Mouse (Mus musculus) frontal cortex, adult 2 months (tissue): ENCODE data around the gene Zcchc3. TPM values are rescaled to one million over a fixed set of nuclear protein-coding genes. Genes with fewer than 3 reads are reported as not detected.
"Not testable (repeated sequence)": the region's sequence is repeated elsewhere in the genome, so short reads cannot be mapped to it uniquely, and the experiment has no call there.

Experiments used
- DNase-seq, 2 experiments: peaks; one replicate each; pipeline ENCODE4 v3.0.0; 2022; ENCODE audit warnings: low spot score in 1 of 2; ENCODE audit errors: extremely low spot score in 1 of 2
- polyA plus RNA-seq: library from polyadenylated mRNA; depleted of rRNA; stranded (reverse); fragments of >200 nt; gene quantifications from 2 replicates; pipeline ENCODE4 v1.2.3, GENCODE M21; 2012; rRNA removed

Gene Zcchc3
- polyA plus RNA-seq = 9.2 and 9.7 TPM in 2 replicates

- DNase-seq = peak; percentile 69 to 88
Measured at GRCm38 (mm10) chr2:152414591-152415165, at the start of gene Zcchc3. Zcchc3 (minus strand) TSS chr2:152415027.

DNA sequence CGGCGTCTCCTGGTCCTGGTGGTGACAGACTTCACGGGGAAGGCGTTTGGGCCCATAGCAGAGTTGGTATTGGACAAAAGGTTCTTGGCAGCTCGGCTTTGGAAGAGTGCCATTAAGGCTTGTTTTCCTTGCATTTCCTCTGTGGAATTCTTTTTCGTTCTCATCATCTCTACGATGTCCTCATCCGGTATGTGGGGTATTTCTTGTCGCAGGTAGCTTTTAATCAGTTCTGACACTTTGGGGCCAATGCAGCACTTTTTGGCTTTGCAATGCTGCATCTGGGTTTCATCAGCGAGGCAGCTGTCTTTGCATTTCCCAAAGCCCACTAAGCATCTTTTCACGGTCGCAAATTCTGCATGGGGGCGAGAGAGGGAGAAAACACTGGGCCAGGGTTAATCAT, 44.4 kb upstream of the Zcchc3 start:
- DNase-seq = no peak

DNA sequence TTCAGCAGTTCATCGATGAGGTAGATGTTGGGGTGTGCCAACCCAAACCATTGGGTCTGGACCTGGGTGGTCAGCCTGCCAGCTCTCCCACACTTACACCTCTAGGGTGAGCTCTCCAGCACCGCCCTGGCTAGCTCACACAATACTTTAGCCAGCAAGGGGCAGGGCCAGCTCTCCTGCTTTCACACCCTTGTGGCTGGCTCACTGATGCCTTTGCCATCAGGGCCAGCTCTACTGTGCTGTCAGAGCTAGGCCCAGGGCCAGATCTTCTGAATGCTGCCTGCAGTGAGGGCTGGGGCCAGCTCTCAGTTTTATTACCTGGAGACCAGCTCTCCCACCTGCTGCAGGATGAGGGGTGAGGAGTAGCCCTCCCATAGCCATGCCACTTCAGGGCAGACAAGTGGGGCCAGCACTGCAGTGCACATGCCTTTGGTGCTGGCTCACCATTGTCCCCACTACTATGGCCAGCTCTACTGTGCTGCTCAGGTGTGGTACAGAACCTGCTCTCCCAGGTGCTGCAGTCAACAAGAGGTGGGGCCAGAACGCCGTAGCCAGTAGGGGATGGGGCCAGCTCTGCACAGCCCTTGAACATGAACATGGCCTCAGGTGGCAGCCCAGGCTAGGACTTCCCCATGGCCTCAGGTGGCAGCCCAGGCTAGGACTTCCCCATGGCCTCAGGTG, 37.4 kb upstream of the Zcchc3 start:
- no peak for DNase-seq

- DNase-seq = peak in 1 of 2 experiments; percentile 88
Measured at GRCm38 (mm10) chr2:152450241-152450640, 35.4 kb upstream of the Zcchc3 start.

DNA sequence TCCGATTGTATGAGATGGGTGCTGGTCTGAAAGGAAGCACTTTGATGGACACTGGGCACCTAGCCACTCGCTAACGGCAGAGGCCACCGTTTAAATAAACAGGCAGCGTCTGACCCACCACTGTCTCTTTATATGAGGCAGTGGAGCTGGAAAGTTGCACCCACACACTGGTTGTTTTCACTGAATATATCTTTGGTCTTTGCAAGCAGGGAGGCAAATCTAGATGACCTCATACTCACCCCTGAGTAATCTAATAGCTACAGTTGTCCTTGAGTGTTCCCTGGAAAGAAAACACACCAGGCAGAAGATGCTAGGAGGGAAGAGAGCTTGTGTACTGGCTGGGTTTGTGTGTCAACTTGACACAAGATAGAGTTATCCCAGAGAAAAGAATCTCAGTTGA, 32.6 kb upstream of the Zcchc3 start:
- no peak for DNase-seq

- no peak for DNase-seq
Measured at GRCm38 (mm10) chr2:152446642-152447041, 31.8 kb upstream of the Zcchc3 start.

DNA sequence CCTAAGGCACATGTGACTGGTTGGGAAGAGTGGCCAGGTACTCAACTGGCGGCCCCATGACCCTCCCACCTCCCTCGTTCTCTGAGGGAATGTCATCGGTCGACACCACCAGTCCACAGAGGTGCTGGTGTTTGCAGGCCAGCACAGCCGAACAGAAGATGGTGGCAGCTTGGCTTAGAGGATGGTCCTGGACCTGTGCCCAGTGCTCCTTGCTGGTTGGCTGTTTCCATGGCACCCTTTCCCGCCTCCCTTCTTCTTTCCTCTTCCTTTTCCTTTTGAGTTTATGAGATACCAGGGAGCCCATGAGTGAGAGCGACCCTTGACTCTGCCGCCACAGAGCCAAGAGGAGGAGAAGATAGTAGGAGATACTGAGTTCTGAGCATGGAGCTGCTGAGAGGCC, 28.5 kb upstream of the Zcchc3 start:
- DNase-seq = peak in 1 of 2 experiments; percentile 20

DNA sequence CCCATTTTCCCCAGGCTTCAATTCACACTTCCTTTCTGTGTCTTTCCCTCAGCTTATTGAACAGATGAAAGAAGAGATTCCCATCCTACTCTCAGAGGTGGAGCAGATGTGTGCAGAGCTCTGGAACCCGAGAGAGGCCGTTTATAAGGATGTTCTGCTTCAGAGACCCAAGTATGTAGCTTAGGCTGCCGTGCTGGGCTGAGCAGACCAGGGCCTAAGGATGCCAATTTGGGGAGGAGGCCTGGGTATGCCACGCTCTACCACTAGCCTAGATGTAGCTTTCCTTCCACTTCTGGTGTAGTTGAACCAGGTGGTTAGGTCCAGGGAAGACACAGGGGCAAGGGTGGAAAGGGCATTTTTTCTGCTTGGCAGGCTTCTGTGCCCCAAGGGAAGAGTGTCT, 27.5 kb upstream of the Zcchc3 start:
- DNase-seq = no peak

- DNase-seq = no peak
Measured at GRCm38 (mm10) chr2:152439833-152440232, 25.0 kb upstream of the Zcchc3 start.

GRCm38 (mm10) chr2:152438963-152439362, 24.1 kb upstream of the Zcchc3 start:
- DNase-seq = no peak

DNA sequence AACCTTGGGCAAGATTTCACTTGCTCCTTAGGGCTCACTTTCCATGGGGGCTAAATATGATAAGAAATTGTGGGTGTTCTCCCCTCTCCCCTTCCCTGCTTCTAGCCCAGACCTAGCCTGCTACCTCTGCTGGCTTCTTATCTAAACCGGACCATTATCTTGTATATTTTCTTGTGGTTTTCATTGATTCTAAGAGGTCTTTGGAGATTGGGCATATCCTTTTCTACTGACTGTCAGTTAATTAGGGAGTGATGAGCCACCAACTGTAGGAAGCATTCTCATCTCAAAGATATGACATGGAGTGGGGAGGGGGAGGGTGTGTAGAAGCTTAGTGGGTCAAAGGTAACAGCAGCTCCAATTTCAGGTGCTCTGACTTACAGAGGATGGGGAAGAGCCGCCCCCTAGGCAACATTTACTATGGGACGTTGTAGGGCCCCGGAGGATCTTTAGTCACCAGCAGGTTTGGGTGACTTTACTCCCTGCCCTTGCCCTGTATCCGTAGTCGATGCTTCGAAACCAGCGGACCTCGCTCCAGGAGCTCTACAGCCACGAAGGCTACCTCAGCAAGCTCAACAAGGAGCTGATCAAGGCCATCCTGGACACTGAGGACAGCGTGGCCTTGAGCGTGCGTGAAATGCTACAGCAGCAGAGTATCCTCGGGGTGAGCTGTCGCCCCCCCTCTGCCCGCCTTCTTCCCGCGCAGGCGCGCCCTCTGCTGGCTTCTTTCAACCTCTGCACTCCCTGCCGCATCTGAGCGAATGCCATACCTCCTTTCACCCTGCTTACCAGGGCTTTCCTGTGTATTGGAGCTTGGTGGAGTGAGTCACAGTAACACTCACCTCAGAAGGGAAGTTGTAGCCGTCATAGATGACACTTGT, 22.4 kb upstream of the Zcchc3 start:
- DNase-seq = peak; percentile 50 to 91

DNA sequence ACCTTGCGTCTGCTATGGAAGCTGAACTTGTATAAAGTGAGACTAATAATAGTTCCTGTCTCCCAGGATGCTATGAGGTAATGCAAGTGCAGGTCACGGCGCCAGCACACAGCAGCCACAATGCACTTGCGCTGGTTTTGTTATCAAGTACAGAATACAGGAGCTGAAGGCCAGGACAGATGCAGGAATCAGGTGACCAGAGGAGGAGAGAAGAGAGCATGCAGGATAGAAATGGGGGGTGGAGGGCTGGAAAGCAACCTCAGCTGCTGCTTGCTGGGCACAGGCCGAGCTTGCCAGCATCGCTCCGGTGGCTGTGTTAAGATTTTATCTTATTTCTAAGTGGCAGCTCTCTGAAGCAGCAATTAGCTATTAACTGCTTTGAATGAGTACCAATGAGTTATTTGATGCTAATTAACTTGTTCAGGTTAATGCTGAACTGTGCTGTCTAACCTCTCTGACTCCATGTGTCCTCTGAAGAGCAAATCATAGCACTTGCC, 21.6 kb upstream of the Zcchc3 start:
- DNase-seq = no peak

DNA sequence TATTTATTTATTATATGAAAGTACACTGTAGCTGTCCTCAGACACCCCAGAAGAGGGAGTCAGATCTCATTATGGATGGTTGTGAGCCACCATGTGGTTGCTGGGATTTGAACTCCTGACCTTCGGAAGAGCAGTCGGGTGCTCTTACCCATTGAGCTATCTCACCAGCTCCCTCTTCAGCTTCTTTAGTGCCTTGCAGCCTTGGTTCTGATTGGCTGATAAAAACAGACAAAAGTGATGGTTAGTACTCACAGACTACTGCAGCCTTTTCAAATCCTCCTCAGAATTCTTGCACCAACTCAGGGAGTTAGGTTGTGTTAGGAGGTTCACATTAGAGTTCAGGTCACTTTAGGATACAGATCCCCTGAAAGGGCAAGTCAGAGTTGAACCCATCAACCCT, 13.7 kb upstream of the Zcchc3 start:
- not testable (repeated sequence) for DNase-seq

- peak in 1 of 2 experiments; percentile 68 for DNase-seq
Measured at GRCm38 (mm10) chr2:152427493-152427892, 12.7 kb upstream of the Zcchc3 start.

DNA sequence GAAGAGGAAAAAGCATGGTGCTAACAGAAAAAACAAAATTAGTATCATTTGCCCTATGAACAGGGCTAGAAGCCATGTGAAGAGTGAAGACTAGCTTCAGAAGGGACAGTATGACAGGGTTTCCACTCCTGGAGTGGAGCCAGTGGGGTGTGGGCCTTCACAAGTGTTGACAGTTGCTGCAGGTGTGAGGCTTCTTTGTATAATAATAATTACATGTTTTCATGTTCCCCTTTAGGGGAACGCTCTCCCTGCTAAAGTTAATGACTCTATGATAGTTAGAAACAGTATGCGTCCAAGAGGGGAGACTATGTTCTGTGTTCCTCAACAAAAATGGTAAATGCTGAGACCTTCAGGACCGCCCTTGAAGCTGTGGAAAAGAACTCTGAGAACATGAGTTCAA, 959 bp upstream of the Zcchc3 start:
- no peak for DNase-seq

- no peak for DNase-seq
Measured at GRCm38 (mm10) chr2:152415287-152415686, 460 bp upstream of the Zcchc3 start, which contains the start of gene 6820408C15Rik. 6820408C15Rik (plus strand) TSS chr2:152415587.

DNA sequence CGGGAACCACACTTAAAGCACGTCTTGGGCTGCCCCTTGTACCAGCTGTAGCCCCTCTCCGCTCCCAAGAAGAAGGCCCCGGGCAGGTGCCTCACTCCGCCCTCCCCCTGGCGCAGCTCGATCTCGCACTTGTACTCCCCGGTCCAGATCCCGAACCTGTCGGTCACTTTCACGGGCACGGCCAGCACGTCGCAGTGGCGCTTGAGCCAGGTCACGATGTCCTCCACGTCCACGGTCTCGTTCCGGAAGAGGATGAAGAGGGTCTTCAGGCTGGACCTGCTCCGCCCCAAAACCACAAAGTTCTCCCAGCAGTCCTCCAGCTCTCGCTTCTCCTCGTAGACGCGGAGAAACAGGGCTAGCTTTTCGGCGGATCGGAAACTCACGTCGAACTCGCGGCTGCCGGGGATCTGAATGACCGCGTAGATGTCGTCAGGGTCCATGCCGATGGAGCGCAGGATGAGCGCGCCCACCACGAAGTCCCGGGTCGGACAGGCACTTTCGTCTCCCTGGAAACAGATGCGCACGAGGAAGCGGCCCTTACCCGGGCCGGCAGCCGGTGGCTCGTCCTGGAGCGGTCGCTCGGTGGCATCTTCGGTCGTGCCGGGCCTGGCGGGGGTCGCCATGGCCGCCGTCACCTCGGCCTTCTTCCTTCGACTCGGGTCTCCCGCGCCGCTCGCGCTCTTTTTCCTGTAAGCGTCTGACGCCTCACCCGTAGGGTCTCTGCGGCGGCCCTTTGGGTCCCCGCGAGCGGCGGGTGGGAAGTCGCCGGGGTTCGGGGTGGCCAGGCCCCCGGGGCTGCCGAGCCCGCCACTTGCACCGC, 852 bp downstream of the Zcchc3 start:
- DNase-seq = peak in 1 of 2 experiments; percentile 26

DNA sequence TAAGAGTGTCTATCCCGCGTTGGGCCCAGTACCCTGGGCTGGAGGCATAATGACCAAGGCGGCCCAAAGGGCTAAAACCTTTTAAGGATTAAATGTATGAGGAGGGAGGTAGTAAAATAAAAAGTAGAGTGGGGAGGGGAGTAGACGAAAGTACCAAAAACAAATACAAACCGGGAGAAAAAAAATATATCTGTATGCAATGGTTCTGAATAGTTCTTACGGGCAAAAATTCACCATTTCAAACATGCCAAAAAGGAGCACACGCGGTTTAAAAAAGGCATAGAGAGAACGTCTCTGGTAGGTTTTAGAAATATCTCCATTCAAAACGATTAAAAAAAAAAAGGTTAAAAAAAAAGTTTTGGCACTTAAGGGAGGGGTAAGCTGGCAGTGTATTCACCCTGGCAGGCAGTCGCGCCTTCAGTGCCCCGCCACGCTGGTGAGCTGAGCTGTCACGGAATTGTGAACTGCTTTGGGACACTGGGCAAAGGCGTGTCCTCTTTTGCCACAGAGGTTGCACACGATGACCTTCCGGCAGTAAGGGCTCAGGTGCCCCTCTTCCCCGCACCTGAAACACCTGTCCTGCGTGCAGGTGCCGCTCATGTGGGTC, 1.6 kb downstream of the Zcchc3 start:
- no peak for DNase-seq

DNA sequence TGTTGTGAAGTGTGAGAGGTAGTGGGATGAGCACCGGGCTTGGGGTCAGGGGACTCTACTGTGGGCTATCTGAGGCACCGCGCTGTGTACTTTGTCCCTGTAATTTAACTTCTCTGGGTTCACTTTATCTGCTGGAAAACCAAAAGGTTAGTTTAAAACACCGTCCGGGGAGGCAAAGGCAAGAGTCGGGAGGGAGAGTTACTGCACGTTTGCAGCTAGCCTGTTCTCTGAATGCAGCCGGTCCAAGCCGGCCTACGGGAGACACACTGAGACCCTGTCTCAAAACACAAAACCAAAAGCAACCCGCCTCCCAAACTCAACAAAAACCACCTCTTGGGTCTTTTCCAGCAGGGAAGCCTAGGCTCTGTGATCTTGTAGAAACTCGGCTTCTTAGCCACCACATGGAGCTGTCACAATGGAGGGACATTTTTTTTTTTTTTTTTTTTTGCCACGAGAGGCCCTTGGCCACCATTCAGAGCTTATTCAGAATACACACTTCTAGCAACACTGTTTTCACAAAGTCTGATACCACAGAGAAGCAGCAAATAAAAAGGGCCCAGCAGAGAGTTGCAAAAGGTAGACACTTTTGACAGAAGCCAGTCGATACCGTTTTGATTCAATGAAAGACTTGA, 2.2 kb downstream of the Zcchc3 start:
- no peak for DNase-seq
